Mouse (Mus musculus): ENCODE data around the gene Hid1. TPM values are rescaled to one million over a fixed set of nuclear protein-coding genes. Genes with fewer than 3 reads are reported as not detected.

The Hid1 gene
- total and polyA plus RNA-seq, 3 experiments: 3.0 to 7.3 (median 5.1) TPM

- no peaks in the 10 kb centered on the region; the same call in 1 of the 2 replicates for H3K27me3 ChIP-seq (ENCODE audit: control insufficient read depth, insufficient read depth, low read length)
- H3K4me1 ChIP-seq (ENCODE audit: control insufficient read depth, insufficient read depth, low read length): no peaks in the 10 kb centered on the region
- no peaks in the 10 kb centered on the region for H3K79me2 ChIP-seq (replicated peaks; ENCODE audit: control insufficient read depth, insufficient read depth, low read length)
- DNase-seq: no peak
- WGBS: 62% methylated on average over 4 of the region's 4 CpGs
- H3K36me3 ChIP-seq (ENCODE audit: control insufficient read depth, insufficient read depth, low read length): no peaks in the 10 kb centered on the region
- no peak overlapping the region for H3K9ac ChIP-seq (ENCODE audit: low read depth, low read length)
- intact Hi-C loops (cut with DNase I): loop anchor here (5.0 kb wide), 1 partner anchor 38 kb away; no protein-coding TSS in a partner anchor
- TF ChIP-seq POLR2A (IDR thresholded peaks at IDR 0.05; ENCODE audit: insufficient read depth, low read depth, low read length) (no peak), CTCF (IDR thresholded peaks at IDR 0.05) (no peak), EP300 (IDR thresholded peaks at IDR 0.05; ENCODE audit: insufficient read depth, low read depth, low read length) (no peak)
- H3K27ac ChIP-seq: no peak overlapping the region
- H3K4me3 ChIP-seq: no peak overlapping the region
Measured at GRCm38 (mm10) chr11:115349976-115350375, 17.6 kb downstream of the Hid1 start.

- Histone ChIP-seq H3K9ac (ENCODE audit: low read depth, low read length) (no peak overlapping the region), H3K36me3 (ENCODE audit: control insufficient read depth, insufficient read depth, low read length) (no peaks in the 10 kb centered on the region), H3K79me2 (replicated peaks; ENCODE audit: control insufficient read depth, insufficient read depth, low read length) (no peaks in the 10 kb centered on the region), H3K27me3 (ENCODE audit: control insufficient read depth, insufficient read depth, low read length) (no peaks in the 10 kb centered on the region; the same call in 1 of the 2 replicates), H3K4me3 (no peak overlapping the region), H3K4me1 (ENCODE audit: control insufficient read depth, insufficient read depth, low read length) (no peaks in the 10 kb centered on the region), H3K27ac (no peak overlapping the region)
- DNase-seq: no peak
- 60% methylated on average over 17 of the region's 17 CpGs for WGBS
- intact Hi-C loops (cut with DNase I): no loop called here
- TF ChIP-seq EP300 (IDR thresholded peaks at IDR 0.05; ENCODE audit: insufficient read depth, low read depth, low read length): no peak
- TF ChIP-seq POLR2A (IDR thresholded peaks at IDR 0.05; ENCODE audit: insufficient read depth, low read depth, low read length): no peak
- TF ChIP-seq CTCF (IDR thresholded peaks at IDR 0.05): no peak
Measured at GRCm38 (mm10) chr11:115348681-115349248, 18.8 kb downstream of the Hid1 start.

GRCm38 (mm10) chr11:115345515-115345914 is 22.0 kb downstream of the Hid1 start:
- intact Hi-C loops (cut with DNase I): no loop called here
- TF ChIP-seq EP300 (IDR thresholded peaks at IDR 0.05; ENCODE audit: insufficient read depth, low read depth, low read length) (no peak), CTCF (IDR thresholded peaks at IDR 0.05) (no peak), POLR2A (IDR thresholded peaks at IDR 0.05; ENCODE audit: insufficient read depth, low read depth, low read length) (no peak)
- Histone ChIP-seq H3K79me2 (replicated peaks; ENCODE audit: control insufficient read depth, insufficient read depth, low read length) (no peaks in the 10 kb centered on the region), H3K27ac (no peak overlapping the region), H3K4me1 (ENCODE audit: control insufficient read depth, insufficient read depth, low read length) (no peaks in the 10 kb centered on the region), H3K9ac (ENCODE audit: low read depth, low read length) (no peak overlapping the region), H3K4me3 (no peak overlapping the region), H3K27me3 (ENCODE audit: control insufficient read depth, insufficient read depth, low read length) (no peaks in the 10 kb centered on the region; the same call in 1 of the 2 replicates), H3K36me3 (ENCODE audit: control insufficient read depth, insufficient read depth, low read length) (no peaks in the 10 kb centered on the region)
- WGBS: 34% methylated on average over 7 of the region's 7 CpGs
- DNase-seq: no peak

- DNase-seq: no peak
- 17% methylated on average over 12 of the region's 12 CpGs for WGBS
- no peak overlapping the region for H3K4me3 ChIP-seq
- H3K27ac ChIP-seq: no peak overlapping the region
- TF ChIP-seq EP300 (IDR thresholded peaks at IDR 0.05; ENCODE audit: insufficient read depth, low read depth, low read length): no peak
- no peak for TF ChIP-seq POLR2A (IDR thresholded peaks at IDR 0.05; ENCODE audit: insufficient read depth, low read depth, low read length)
- TF ChIP-seq CTCF (IDR thresholded peaks at IDR 0.05): no peak
- H3K36me3 ChIP-seq (ENCODE audit: control insufficient read depth, insufficient read depth, low read length): no peaks in the 10 kb centered on the region
- no peak overlapping the region for H3K9ac ChIP-seq (ENCODE audit: low read depth, low read length)
- no peaks in the 10 kb centered on the region; the same call in 1 of the 2 replicates for H3K27me3 ChIP-seq (ENCODE audit: control insufficient read depth, insufficient read depth, low read length)
- intact Hi-C loops (cut with DNase I): no loop called here
- H3K79me2 ChIP-seq (replicated peaks; ENCODE audit: control insufficient read depth, insufficient read depth, low read length): no peaks in the 10 kb centered on the region
- H3K4me1 ChIP-seq (ENCODE audit: control insufficient read depth, insufficient read depth, low read length): no peaks in the 10 kb centered on the region
Measured at GRCm38 (mm10) chr11:115344967-115345366, 22.6 kb downstream of the Hid1 start.

- TF ChIP-seq CTCF (IDR thresholded peaks at IDR 0.05): no peak
- no peak for TF ChIP-seq EP300 (IDR thresholded peaks at IDR 0.05; ENCODE audit: insufficient read depth, low read depth, low read length)
- no peak for TF ChIP-seq POLR2A (IDR thresholded peaks at IDR 0.05; ENCODE audit: insufficient read depth, low read depth, low read length)
- Histone ChIP-seq H3K4me1 (ENCODE audit: control insufficient read depth, insufficient read depth, low read length) (no peaks in the 10 kb centered on the region), H3K27me3 (ENCODE audit: control insufficient read depth, insufficient read depth, low read length) (no peaks in the 10 kb centered on the region; the same call in 1 of the 2 replicates), H3K4me3 (no peak overlapping the region), H3K9ac (ENCODE audit: low read depth, low read length) (no peak overlapping the region), H3K36me3 (ENCODE audit: control insufficient read depth, insufficient read depth, low read length) (no peaks in the 10 kb centered on the region), H3K79me2 (replicated peaks; ENCODE audit: control insufficient read depth, insufficient read depth, low read length) (no peaks in the 10 kb centered on the region), H3K27ac (no peak overlapping the region)
- 65% methylated on average over 6 of the region's 6 CpGs for WGBS
- intact Hi-C loops (cut with DNase I): no loop called here
- no peak for DNase-seq
Measured at GRCm38 (mm10) chr11:115341866-115342265, 25.7 kb downstream of the Hid1 start.

- H3K4me3 ChIP-seq: no peak overlapping the region
- TF ChIP-seq POLR2A (IDR thresholded peaks at IDR 0.05; ENCODE audit: insufficient read depth, low read depth, low read length) (no peak), CTCF (IDR thresholded peaks at IDR 0.05) (no peak), EP300 (IDR thresholded peaks at IDR 0.05; ENCODE audit: insufficient read depth, low read depth, low read length) (no peak)
- no peaks in the 10 kb centered on the region; the same call in 1 of the 2 replicates for H3K27me3 ChIP-seq (ENCODE audit: control insufficient read depth, insufficient read depth, low read length)
- H3K27ac ChIP-seq: no peak overlapping the region
- H3K4me1 ChIP-seq (ENCODE audit: control insufficient read depth, insufficient read depth, low read length): no peaks in the 10 kb centered on the region
- H3K9ac ChIP-seq (ENCODE audit: low read depth, low read length): no peak overlapping the region
- no peaks in the 10 kb centered on the region for H3K36me3 ChIP-seq (ENCODE audit: control insufficient read depth, insufficient read depth, low read length)
- intact Hi-C loops (cut with DNase I): no loop called here
- no peak for DNase-seq
- no peaks in the 10 kb centered on the region for H3K79me2 ChIP-seq (replicated peaks; ENCODE audit: control insufficient read depth, insufficient read depth, low read length)
- 65% methylated on average over 2 of the region's 2 CpGs for WGBS
Measured at GRCm38 (mm10) chr11:115341246-115341645, 26.3 kb downstream of the Hid1 start.
